Mouse (Mus musculus): Measurements from ENCODE around the gene Mrpl33. TPM values are rescaled to one million over a fixed set of nuclear protein-coding genes. Genes with fewer than 3 reads are reported as not detected.
"Not testable (repeated sequence)": the region's sequence is repeated elsewhere in the genome, so short reads cannot be mapped to it uniquely, and the experiment has no call there.

The Mrpl33 gene
- polyA plus RNA-seq, 1 experiment from 2014 or later: 242 TPM

DNA sequence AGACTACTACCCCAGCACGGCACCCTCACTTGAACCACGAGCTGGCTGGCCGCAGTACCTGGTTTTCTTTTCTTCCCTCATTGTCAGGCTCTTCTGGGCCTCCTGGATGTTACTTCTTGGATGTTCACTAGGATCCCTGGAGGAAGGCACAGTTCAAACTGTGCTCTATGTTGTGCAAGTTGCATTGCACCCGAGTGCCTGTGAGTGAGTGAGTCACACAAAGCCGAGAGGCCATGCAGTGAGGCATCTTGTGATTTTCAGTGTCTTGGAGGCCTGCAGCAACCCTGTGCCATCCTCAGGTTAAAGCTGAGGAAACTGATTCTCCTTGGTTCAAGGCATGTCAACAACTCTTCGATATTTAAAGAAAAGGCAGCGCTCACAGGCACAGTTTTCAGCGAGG, 31.8 kb downstream of the Mrpl33 start:
- WGBS: 90% methylated on average over 8 of the region's 8 CpGs
- no peak for DNase-seq (ENCODE audit: extremely low spot score, low spot score)

DNA sequence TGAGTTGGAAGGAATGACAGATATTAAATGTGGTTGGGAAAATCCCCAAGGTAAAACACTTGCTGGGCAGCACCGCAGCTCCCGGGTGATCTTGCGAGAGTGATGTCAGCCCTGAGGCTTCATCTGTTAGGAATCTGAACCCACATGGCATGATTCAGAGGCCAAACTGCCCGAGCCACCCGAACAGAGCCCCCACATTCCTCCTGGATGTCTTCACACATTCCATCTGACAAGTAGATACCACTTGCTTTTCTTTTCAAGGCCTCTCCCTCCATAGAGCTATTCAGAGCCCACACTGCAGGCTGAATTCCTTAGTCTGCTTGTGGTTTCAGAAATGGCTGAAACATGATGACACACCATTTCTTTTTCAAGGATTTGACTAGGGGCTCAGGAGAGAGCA, 33.3 kb downstream of the Mrpl33 start:
- no peak for DNase-seq (ENCODE audit: extremely low spot score, low spot score)
- 56% methylated on average over 5 of the region's 5 CpGs for WGBS

More for the DNA sequence above, 31.8 kb downstream of the Mrpl33 start:
- H3K27ac ChIP-seq: peak overlapping the region; percentile 35; the same call in 1 of the 2 replicates
- no peaks in the 10 kb centered on the region for H3K9me3 ChIP-seq
- no peak overlapping the region for H3K4me3 ChIP-seq
- H3K36me3 ChIP-seq (replicated peaks): peaks cover 16% of the 10 kb centered on the region
- peaks cover 33% of the 10 kb centered on the region for H3K4me1 ChIP-seq
- H3K27me3 ChIP-seq (ENCODE audit: poor library complexity, severe bottlenecking): no peaks in the 10 kb centered on the region

DNA sequence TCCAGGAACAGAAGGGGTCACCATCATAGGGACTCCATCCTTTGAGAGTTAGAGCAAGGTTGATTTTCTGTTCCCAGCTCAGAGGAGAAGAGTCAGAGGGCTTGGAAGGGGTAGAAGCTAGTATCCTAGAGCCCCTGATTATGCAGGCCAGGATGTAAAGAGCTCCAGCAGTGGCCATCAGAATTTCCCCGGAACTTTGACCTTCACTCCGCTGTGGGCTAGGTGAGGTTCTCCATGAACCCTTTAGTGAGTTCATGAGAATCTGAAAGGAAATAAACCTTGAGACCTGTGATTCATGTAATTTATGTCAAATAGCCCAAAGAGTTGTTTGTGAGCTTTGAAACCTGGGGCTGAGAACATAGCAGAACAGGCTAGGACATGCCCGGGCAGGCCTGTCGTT, 34.4 kb downstream of the Mrpl33 start:
- not testable (repeated sequence) for H3K27me3 ChIP-seq (ENCODE audit: poor library complexity, severe bottlenecking); H3K4me3 ChIP-seq; H3K9me3 ChIP-seq; DNase-seq (ENCODE audit: extremely low spot score, low spot score); H3K27ac ChIP-seq
- WGBS: 98% methylated on average over 4 of the region's 4 CpGs
- Histone ChIP-seq H3K4me1 (peaks cover 55% of the 10 kb centered on the region), H3K36me3 (replicated peaks) (peaks cover 16% of the 10 kb centered on the region)

More for the DNA sequence above, 33.3 kb downstream of the Mrpl33 start:
- peaks cover 44% of the 10 kb centered on the region for H3K4me1 ChIP-seq
- no peaks in the 10 kb centered on the region for H3K27me3 ChIP-seq (ENCODE audit: poor library complexity, severe bottlenecking)
- H3K36me3 ChIP-seq (replicated peaks): peaks cover 20% of the 10 kb centered on the region
- no peaks in the 10 kb centered on the region for H3K9me3 ChIP-seq
- peak overlapping the region; percentile 70; the same call in 1 of the 2 replicates for H3K27ac ChIP-seq
- H3K4me3 ChIP-seq: no peak overlapping the region

DNA sequence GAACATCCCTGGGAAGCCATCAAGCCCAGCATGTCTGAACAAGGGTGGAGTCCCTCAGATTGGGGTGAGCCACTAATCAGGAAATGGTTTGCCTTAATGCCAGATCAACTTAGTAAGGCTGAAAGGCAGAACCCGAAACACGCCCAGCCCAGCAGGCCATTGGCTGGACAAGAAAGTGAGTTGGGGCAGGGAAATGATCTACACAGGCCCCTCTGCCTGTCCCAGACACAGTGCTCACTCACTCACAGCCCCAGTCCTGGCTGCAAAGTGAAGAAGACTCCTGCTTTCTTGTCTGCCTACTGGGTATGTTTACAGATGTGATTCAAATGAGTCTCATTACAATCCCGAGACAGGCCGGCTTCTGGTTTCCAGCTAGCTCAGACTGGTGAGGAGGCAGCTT, 37.4 kb downstream of the Mrpl33 start:
- Histone ChIP-seq H3K4me1 (peaks cover 46% of the 10 kb centered on the region), H3K36me3 (replicated peaks) (peaks cover 14% of the 10 kb centered on the region), H3K27ac (no peak overlapping the region), H3K9me3 (no peaks in the 10 kb centered on the region), H3K4me3 (no peak overlapping the region), H3K27me3 (ENCODE audit: poor library complexity, severe bottlenecking) (no peaks in the 10 kb centered on the region)
- no peak for DNase-seq (ENCODE audit: extremely low spot score, low spot score)
- 49% methylated on average over 4 of the region's 4 CpGs for WGBS

GRCm38 (mm10) chr5:31634679-31635078, 37.9 kb downstream of the Mrpl33 start:
- WGBS: 39% methylated on average over 5 of the region's 5 CpGs
- Histone ChIP-seq H3K27me3 (ENCODE audit: poor library complexity, severe bottlenecking) (no peaks in the 10 kb centered on the region), H3K4me3 (no peak overlapping the region), H3K36me3 (replicated peaks) (peaks cover 14% of the 10 kb centered on the region), H3K27ac (no peak overlapping the region), H3K9me3 (no peaks in the 10 kb centered on the region), H3K4me1 (peaks cover 43% of the 10 kb centered on the region)
- DNase-seq (ENCODE audit: extremely low spot score, low spot score): no peak

GRCm38 (mm10) chr5:31636636-31637253, 40.0 kb downstream of the Mrpl33 start:
- Histone ChIP-seq H3K27ac (no peak overlapping the region), H3K36me3 (replicated peaks) (peaks cover 9% of the 10 kb centered on the region), H3K4me1 (peaks cover 34% of the 10 kb centered on the region), H3K4me3 (no peak overlapping the region), H3K9me3 (no peaks in the 10 kb centered on the region), H3K27me3 (ENCODE audit: poor library complexity, severe bottlenecking) (no peaks in the 10 kb centered on the region)
- WGBS: 49% methylated on average over 9 of the region's 9 CpGs
- DNase-seq (ENCODE audit: extremely low spot score, low spot score): no peak

GRCm38 (mm10) chr5:31640542-31640941, 43.8 kb downstream of the Mrpl33 start:
- Histone ChIP-seq H3K4me1 (peaks cover 18% of the 10 kb centered on the region), H3K36me3 (replicated peaks) (0 out of 2 replicates have a peak, but pooled peaks cover 2% of the 10 kb centered on the region), H3K9me3 (no peaks in the 10 kb centered on the region), H3K27ac (no peak overlapping the region), H3K27me3 (ENCODE audit: poor library complexity, severe bottlenecking) (no peaks in the 10 kb centered on the region), H3K4me3 (no peak overlapping the region)
- DNase-seq (ENCODE audit: extremely low spot score, low spot score): no peak
- 96% methylated on average over 2 of the region's 2 CpGs for WGBS

DNA sequence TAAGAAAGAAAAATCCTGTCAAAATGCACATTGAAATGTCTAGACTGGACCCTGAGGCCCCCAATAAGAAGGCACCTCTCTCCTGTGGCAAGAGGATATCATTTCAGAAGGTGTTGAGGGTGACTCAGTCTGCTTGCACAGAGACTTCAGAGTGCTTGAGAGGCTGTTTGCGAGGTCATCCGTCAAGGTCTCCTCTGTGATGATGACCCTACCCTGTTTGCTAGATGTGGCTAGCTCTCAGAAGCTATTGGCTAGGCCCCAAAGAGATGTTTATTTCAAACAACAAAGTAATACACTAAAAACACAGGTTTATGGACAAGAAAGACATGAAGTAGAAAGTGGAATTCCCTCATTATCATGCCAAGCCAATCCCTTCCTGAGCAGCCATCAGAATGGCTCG, 45.6 kb downstream of the Mrpl33 start:
- no peak overlapping the region for H3K27ac ChIP-seq
- H3K36me3 ChIP-seq (replicated peaks): 0 out of 2 replicates have a peak, but pooled peaks cover 2% of the 10 kb centered on the region
- 89% methylated on average over 3 of the region's 3 CpGs for WGBS

GRCm38 (mm10) chr5:31644272-31644671, 47.5 kb downstream of the Mrpl33 start:
- H3K4me1 ChIP-seq: no peaks in the 10 kb centered on the region
- H3K27me3 ChIP-seq (ENCODE audit: poor library complexity, severe bottlenecking): no peaks in the 10 kb centered on the region
- DNase-seq (ENCODE audit: extremely low spot score, low spot score): no peak
- no peak overlapping the region for H3K4me3 ChIP-seq
- H3K9me3 ChIP-seq: no peaks in the 10 kb centered on the region
- WGBS: 91% methylated on average over 4 of the region's 4 CpGs
- H3K36me3 ChIP-seq (replicated peaks): 0 out of 2 replicates have a peak, but pooled peaks cover 2% of the 10 kb centered on the region
- no peak overlapping the region for H3K27ac ChIP-seq

More for the DNA sequence above, 45.6 kb downstream of the Mrpl33 start:
- DNase-seq (ENCODE audit: extremely low spot score, low spot score): no peak
- Histone ChIP-seq H3K4me3 (no peak overlapping the region), H3K27me3 (ENCODE audit: poor library complexity, severe bottlenecking) (no peaks in the 10 kb centered on the region), H3K4me1 (peaks cover under 1% of the 10 kb centered on the region; the same call in 1 of the 2 replicates), H3K9me3 (no peaks in the 10 kb centered on the region)

DNA sequence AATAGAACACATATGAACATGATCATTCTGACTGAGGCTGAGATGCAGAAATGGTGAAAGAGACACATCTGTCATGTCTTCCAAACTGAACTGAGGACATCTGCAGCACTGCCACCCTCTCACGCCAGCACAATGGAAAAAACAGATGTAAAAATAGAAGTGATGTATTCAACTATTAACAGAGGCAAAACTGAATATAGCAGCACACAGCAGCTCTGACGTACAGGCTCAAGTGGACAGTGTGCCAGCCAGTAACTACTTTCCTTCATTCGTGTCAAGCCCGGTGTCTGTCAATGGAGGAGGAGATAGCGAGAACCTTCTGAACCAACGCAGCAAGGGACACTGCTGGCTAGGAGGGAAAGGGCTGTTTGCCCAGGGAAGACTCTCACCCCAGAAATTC, 48.1 kb downstream of the Mrpl33 start:
- Histone ChIP-seq H3K9me3 (no peaks in the 10 kb centered on the region), H3K27me3 (ENCODE audit: poor library complexity, severe bottlenecking) (no peaks in the 10 kb centered on the region), H3K27ac (no peak overlapping the region), H3K4me1 (no peaks in the 10 kb centered on the region), H3K36me3 (replicated peaks) (0 out of 2 replicates have a peak, but pooled peaks cover 2% of the 10 kb centered on the region), H3K4me3 (no peak overlapping the region)
- DNase-seq (ENCODE audit: extremely low spot score, low spot score): no peak
- 94% methylated on average over 6 of the region's 6 CpGs for WGBS

DNA sequence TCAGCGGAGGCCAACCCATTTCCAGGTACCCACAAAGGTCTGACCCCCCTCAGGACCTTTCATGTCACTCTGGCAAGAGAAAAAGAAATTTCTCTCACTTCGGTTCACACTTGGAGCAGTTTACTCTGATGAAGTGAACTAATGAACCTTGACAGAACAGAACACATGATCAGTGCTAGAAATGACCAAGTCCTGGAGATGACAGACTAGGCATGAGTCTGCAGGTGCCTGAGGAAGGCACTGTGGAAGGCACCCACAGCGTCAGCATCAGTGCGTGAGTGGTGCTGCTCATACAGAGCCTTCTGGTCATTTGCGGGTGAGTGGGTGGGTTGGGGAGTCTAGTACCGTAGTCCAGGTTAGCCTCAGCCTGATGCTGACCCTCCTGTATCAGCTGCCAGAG, 49.1 kb downstream of the Mrpl33 start:
- Histone ChIP-seq H3K36me3 (replicated peaks) (0 out of 2 replicates have a peak, but pooled peaks cover 2% of the 10 kb centered on the region), H3K9me3 (no peaks in the 10 kb centered on the region), H3K4me1 (no peaks in the 10 kb centered on the region), H3K4me3 (no peak overlapping the region), H3K27me3 (ENCODE audit: poor library complexity, severe bottlenecking) (no peaks in the 10 kb centered on the region), H3K27ac (no peak overlapping the region)
- WGBS: 88% methylated on average over 6 of the region's 6 CpGs
- no peak for DNase-seq (ENCODE audit: extremely low spot score, low spot score)

GRCm38 (mm10) chr5:31646574-31646973, 49.8 kb downstream of the Mrpl33 start:
- 0 out of 2 replicates have a peak, but pooled peaks cover 2% of the 10 kb centered on the region for H3K36me3 ChIP-seq (replicated peaks)
- 93% methylated on average over 6 of the region's 6 CpGs for WGBS

DNA sequence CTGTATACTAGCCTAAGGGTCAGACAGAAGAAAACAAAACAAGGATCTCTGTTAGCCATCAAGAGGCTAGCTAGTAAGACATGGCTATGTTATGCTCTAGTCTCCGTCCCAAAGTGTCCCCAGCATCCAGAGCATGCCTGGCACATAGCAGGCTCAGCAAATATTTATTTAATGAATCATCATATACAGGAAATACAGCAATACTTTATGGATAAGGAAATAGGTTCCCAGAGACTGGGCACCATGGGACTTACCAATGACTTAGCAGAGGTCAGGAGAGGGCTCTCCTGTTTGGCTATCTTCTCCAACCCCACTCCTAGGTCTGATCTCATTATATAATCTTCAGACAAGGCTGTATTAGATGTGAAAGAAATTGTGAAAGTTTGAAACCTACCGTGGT, 50.6 kb downstream of the Mrpl33 start:
- no peaks in the 10 kb centered on the region for H3K4me1 ChIP-seq
- H3K9me3 ChIP-seq: no peaks in the 10 kb centered on the region
- no peak overlapping the region for H3K4me3 ChIP-seq
- 93% methylated on average over 2 of the region's 2 CpGs for WGBS
- no peak overlapping the region for H3K27ac ChIP-seq
- no peak for DNase-seq (ENCODE audit: extremely low spot score, low spot score)
- no peaks in the 10 kb centered on the region for H3K27me3 ChIP-seq (ENCODE audit: poor library complexity, severe bottlenecking)
- H3K36me3 ChIP-seq (replicated peaks): no peaks in the 10 kb centered on the region

More at GRCm38 (mm10) chr5:31646574-31646973, 49.8 kb downstream of the Mrpl33 start:
- H3K27me3 ChIP-seq (ENCODE audit: poor library complexity, severe bottlenecking): no peaks in the 10 kb centered on the region
- no peak overlapping the region for H3K27ac ChIP-seq
- DNase-seq (ENCODE audit: extremely low spot score, low spot score): no peak
- H3K9me3 ChIP-seq: no peaks in the 10 kb centered on the region
- H3K4me1 ChIP-seq: no peaks in the 10 kb centered on the region
- H3K4me3 ChIP-seq: no peak overlapping the region
